Mouse (Mus musculus) ES-E14 (cell line): Measurements from ENCODE around the gene Uox.

Experiments used
- CHD2 ChIP-seq: IDR thresholded peaks from 2 replicates; pipeline ENCODE4 v1.6.1; 2014; ENCODE audit warnings: mild to moderate bottlenecking, low read depth, low read length, inconsistent platforms
- HCFC1 ChIP-seq: IDR thresholded peaks from 2 replicates; pipeline ENCODE4 v1.6.1; 2012; ENCODE audit warnings: low read length, inconsistent platforms, borderline replicate concordance; ENCODE audit not compliant: insufficient read depth
- MAFK ChIP-seq: IDR thresholded peaks from 2 replicates; pipeline ENCODE4 v1.6.1; 2014; ENCODE audit warnings: mild to moderate bottlenecking, low read depth, low read length, inconsistent platforms; ENCODE audit not compliant: insufficient read depth
- ZNF384 ChIP-seq: IDR thresholded peaks from 2 replicates; pipeline ENCODE4 v1.6.1; 2012; ENCODE audit warnings: low read depth, low read length, inconsistent platforms

GRCm38 (mm10) chr3:146570148-146570782 is at the start of gene Uox:
- TF ChIP-seq CHD2 (no peak), HCFC1 (no peak), ZNF384 (no peak), MAFK (no peak)
